Mouse (Mus musculus): ENCODE data around the gene Map7d2.
A peak's percentile ranks its signal among the peaks of the same experiment; 100 is the strongest.

The Map7d2 gene

GRCm38 (mm10) chrX:159509847-159510715, 95.7 kb downstream of the Map7d2 start:
- DNase-seq, result no peak

- DNase-seq, result no peak
These were observed 96.3 kb downstream of the Map7d2 start for GRCm38 (mm10) chrX:159510716-159511051.

GRCm38 (mm10) chrX:159515599-159515998, 101.2 kb downstream of the Map7d2 start:
- no peak for DNase-seq

- DNase-seq, result no peak
These were observed 107.4 kb downstream of the Map7d2 start for GRCm38 (mm10) chrX:159521780-159522179.

- no peak for DNase-seq
These were observed 108.3 kb downstream of the Map7d2 start for GRCm38 (mm10) chrX:159522651-159523050.

- DNase-seq, result no peak
These were observed 112.0 kb downstream of the Map7d2 start, which contains the start of gene Bclaf3 for GRCm38 (mm10) chrX:159526388-159526787. TSS of gene Bclaf3 (plus strand) at chrX:159526688.

GRCm38 (mm10) chrX:159532427-159532810, 118.0 kb downstream of the Map7d2 start:
- DNase-seq, result peak; percentile 94

GRCm38 (mm10) chrX:159532811-159533462, 118.6 kb downstream of the Map7d2 start:
- no peak for DNase-seq

GRCm38 (mm10) chrX:159541936-159542335, 127.6 kb downstream of the Map7d2 start:
- no peak for DNase-seq

GRCm38 (mm10) chrX:159547093-159547492, 132.7 kb downstream of the Map7d2 start:
- DNase-seq, result no peak

All from right cerebral cortex, adult 18-20 months (tissue).